Mouse (Mus musculus) lung, adult 2 months (tissue): ENCODE results near the gene Ncoa5. TPM values are rescaled to one million over a fixed set of nuclear protein-coding genes. Genes with fewer than 3 reads are reported as not detected.

Experiments used
- DNase-seq: peaks from one replicate; pipeline ENCODE4 v3.0.0; 2022
- H3K4me1 ChIP-seq: fragments of 200-500 bp; 2 replicates; pipeline ENCODE4 v1.6.1; 2011; ENCODE audit warnings: low read length; ENCODE audit not compliant: control insufficient read depth, insufficient read depth
- H3K4me3 ChIP-seq: fragments of 200-500 bp; replicated peaks from 2 replicates; pipeline ENCODE3; 2011; ENCODE audit warnings: low read depth, mild to moderate bottlenecking, control low read depth, low read length; ENCODE audit errors: extremely low read depth
- CTCF ChIP-seq: fragments of 200-500 bp; IDR thresholded peaks from 2 replicates; pipeline ENCODE4 v1.5.1; 2011; ENCODE audit warnings: mild to moderate bottlenecking, low read length, control low read depth; ENCODE audit not compliant: insufficient read depth
- POLR2A ChIP-seq: fragments of 200-500 bp; IDR thresholded peaks from 2 replicates; pipeline ENCODE4 v1.6.1; 2011; ENCODE audit warnings: low read depth, mild to moderate bottlenecking, control low read depth, low read length, borderline replicate concordance; ENCODE audit errors: extremely low read depth
- WGBS: fragments of 180-500 bp; shearing (Covaris S2); methylation state at CpG from one replicate; pipeline ENCODE4 v1.1.7; 2018; 5-methylcytosine and 5-hydroxymethylcytosine counted together
- polyA plus RNA-seq: library from polyadenylated mRNA; depleted of rRNA; stranded (reverse); fragments of >200 nt; gene quantifications from 2 replicates; pipeline ENCODE4 v1.2.3, GENCODE M21; 2012

Ncoa5 gene
- polyA plus RNA-seq, 1 experiment, result 29.1 TPM

- no peaks in the 10 kb centered on the region for H3K4me1 ChIP-seq
- 68% methylated on average over 18 of the region's 18 CpGs for WGBS
- TF ChIP-seq CTCF, result no peak
- no peak for TF ChIP-seq POLR2A
- no peak for DNase-seq
- H3K4me3 ChIP-seq, result no peak overlapping the region
These were observed 16.3 kb upstream of the Ncoa5 start for GRCm38 (mm10) chr2:165050826-165051548.

- WGBS, result 61% methylated on average over 5 of the region's 5 CpGs
- Histone ChIP-seq H3K4me1 (no peaks in the 10 kb centered on the region), H3K4me3 (no peak overlapping the region)
- TF ChIP-seq POLR2A, result no peak
- no peak for TF ChIP-seq CTCF
- no peak for DNase-seq
These were observed 14.4 kb upstream of the Ncoa5 start for GRCm38 (mm10) chr2:165049044-165049443.

GRCm38 (mm10) chr2:165043729-165044128 is 9.1 kb upstream of the Ncoa5 start:
- Histone ChIP-seq H3K4me1 (no peaks in the 10 kb centered on the region), H3K4me3 (no peak overlapping the region)
- TF ChIP-seq CTCF, result no peak
- no peak for TF ChIP-seq POLR2A
- DNase-seq, result no peak
- WGBS, result 65% methylated on average over 2 of the region's 2 CpGs

GRCm38 (mm10) chr2:165043090-165043636 is 8.5 kb upstream of the Ncoa5 start:
- Histone ChIP-seq H3K4me1 (no peaks in the 10 kb centered on the region), H3K4me3 (no peak overlapping the region)
- no peak for DNase-seq
- TF ChIP-seq CTCF (no peak), POLR2A (no peak)
- 13% methylated on average over 17 of the region's 17 CpGs for WGBS

- no peak for DNase-seq
- WGBS, result 74% methylated on average over 5 of the region's 5 CpGs
- Histone ChIP-seq H3K4me1 (no peaks in the 10 kb centered on the region), H3K4me3 (no peak overlapping the region)
- TF ChIP-seq CTCF (no peak), POLR2A (no peak)
These were observed 7.5 kb upstream of the Ncoa5 start for GRCm38 (mm10) chr2:165042126-165042525.

- 55% methylated on average over 4 of the region's 4 CpGs for WGBS
- H3K4me3 ChIP-seq, result no peak overlapping the region
- DNase-seq, result no peak
- H3K4me1 ChIP-seq, result peaks cover 5% of the 10 kb centered on the region
- TF ChIP-seq POLR2A (no peak), CTCF (no peak)
These were observed 2.7 kb upstream of the Ncoa5 start for GRCm38 (mm10) chr2:165037415-165037814.

GRCm38 (mm10) chr2:165035058-165035431 is 378 bp upstream of the Ncoa5 start:
- WGBS, result 53% methylated on average over 5 of the region's 5 CpGs
- DNase-seq, result no peak
- H3K4me3 ChIP-seq, result no peak overlapping the region
- H3K4me1 ChIP-seq, result peaks cover 5% of the 10 kb centered on the region
- TF ChIP-seq CTCF (no peak), POLR2A (no peak)

GRCm38 (mm10) chr2:165033306-165033705 is 1.4 kb downstream of the Ncoa5 start:
- 34% methylated on average over 6 of the region's 6 CpGs for WGBS
- peaks cover 5% of the 10 kb centered on the region for H3K4me1 ChIP-seq
- no peak for TF ChIP-seq CTCF
- TF ChIP-seq POLR2A, result no peak
- peak overlapping the region; percentile 44 for H3K4me3 ChIP-seq
- DNase-seq, result no peak

GRCm38 (mm10) chr2:165032533-165032932 is 2.1 kb downstream of the Ncoa5 start:
- DNase-seq, result no peak
- no peak overlapping the region for H3K4me3 ChIP-seq
- 36% methylated on average over 3 of the region's 3 CpGs for WGBS
- TF ChIP-seq CTCF (0 out of 2 replicates have a peak, but pooled peaks have one; percentile 21), POLR2A (no peak)
- H3K4me1 ChIP-seq, result peaks cover 5% of the 10 kb centered on the region

- H3K4me3 ChIP-seq, result no peak overlapping the region
- H3K4me1 ChIP-seq, result peaks cover 3% of the 10 kb centered on the region
- DNase-seq, result no peak
- TF ChIP-seq CTCF (no peak), POLR2A (no peak)
- WGBS, result 45% methylated on average over 1 of the region's 1 CpGs
These were observed 7.5 kb downstream of the Ncoa5 start for GRCm38 (mm10) chr2:165027163-165027562.
